Mouse (Mus musculus) 3T3-L1 (cell line): ENCODE measurements around the gene Glb1l.
A peak's percentile ranks its signal among the peaks of the same experiment; 100 is the strongest.
"Not testable (repeated sequence)": the region's sequence is repeated elsewhere in the genome, so short reads cannot be mapped to it uniquely, and the experiment has no call there.

Source experiments
- DNase-seq: peaks from one replicate; pipeline ENCODE4 v3.0.0-alpha.2; 2015; ENCODE audit warnings: low read depth, low spot score

The Glb1l gene

GRCm38 (mm10) chr1:75210136-75211087, at the start of gene Glb1l, which contains the start of gene Stk16:
Gene Glb1l (minus strand): TSS chr1:75210813.
Gene Stk16 (plus strand): TSS chr1:75210838.
- DNase-seq: peak; percentile 97

- no peak for DNase-seq
Observed at GRCm38 (mm10) chr1:75255516-75256046, 45.0 kb upstream of the Glb1l start.

GRCm38 (mm10) chr1:75254625-75255013, 44.0 kb upstream of the Glb1l start:
- no peak for DNase-seq

GRCm38 (mm10) chr1:75253849-75254624, 43.4 kb upstream of the Glb1l start:
- DNase-seq: peak; percentile 91

- DNase-seq: no peak
Observed at GRCm38 (mm10) chr1:75253029-75253428, 42.4 kb upstream of the Glb1l start.

- DNase-seq: no peak
Observed at GRCm38 (mm10) chr1:75252308-75252707, 41.7 kb upstream of the Glb1l start.

GRCm38 (mm10) chr1:75251112-75251970, 40.7 kb upstream of the Glb1l start:
- DNase-seq: no peak

- no peak for DNase-seq
Observed at GRCm38 (mm10) chr1:75250498-75250897, 39.9 kb upstream of the Glb1l start.

- DNase-seq: peak; percentile 92
Observed at GRCm38 (mm10) chr1:75248041-75248772, 37.6 kb upstream of the Glb1l start.

- no peak for DNase-seq
Observed at GRCm38 (mm10) chr1:75247071-75247930, 36.7 kb upstream of the Glb1l start.

- peak; percentile 66 for DNase-seq
Observed at GRCm38 (mm10) chr1:75244836-75245235, 34.2 kb upstream of the Glb1l start.

GRCm38 (mm10) chr1:75244175-75244826, 33.7 kb upstream of the Glb1l start:
- DNase-seq: no peak

- no peak for DNase-seq
Observed at GRCm38 (mm10) chr1:75243411-75243810, 32.8 kb upstream of the Glb1l start.

GRCm38 (mm10) chr1:75239591-75239990, 29.0 kb upstream of the Glb1l start:
- no peak for DNase-seq

- DNase-seq: peak; percentile 86
Observed at GRCm38 (mm10) chr1:75236117-75237050, 25.8 kb upstream of the Glb1l start, which contains the start of gene Dnajb2. Gene Dnajb2 (plus strand): TSS chr1:75236406.

GRCm38 (mm10) chr1:75234606-75235005, 24.0 kb upstream of the Glb1l start:
- DNase-seq: peak; percentile 61

- not testable (repeated sequence) for DNase-seq
Observed at GRCm38 (mm10) chr1:75232489-75232888, 21.9 kb upstream of the Glb1l start.

- no peak for DNase-seq
Observed at GRCm38 (mm10) chr1:75231664-75232152, 21.1 kb upstream of the Glb1l start, which contains the start of gene A630095N17Rik. Gene A630095N17Rik (minus strand): TSS chr1:75232102.
